Comparison of ENCODE assay signal across 15 mouse cellular contexts in genomic region chr3:137382311-137382710, GRCm38 (mm10). TPM values are rescaled to one million over a fixed set of nuclear protein-coding genes. Genes with fewer than 3 reads are reported as not detected.
"Had no signal": no experiment of that assay in that cellular context is flagged by ENCODE, and none has a peak within 500 bp of the region (broad histone marks: within the 10 kb centered on the region; RNA-seq: fewer than 3 reads in every experiment).

No protein-coding gene starts in this region.

- ATAC-seq: liver, postnatal 0 days; lung, postnatal 0 days; midbrain, embryonic 15.5 days had no signal

- DNase-seq: kidney, adult 18-20 months; kidney, adult 9 months; kidney, postnatal 25 days; left cerebral cortex, postnatal 4 days; liver, postnatal 0 days; right cerebral cortex, adult 18-20 months; right cerebral cortex, postnatal 14 days; right cerebral cortex, postnatal 4 days; thymus, adult 2 months; thymus, postnatal 14 days; thymus, postnatal 4 days had no signal

RNA-seq across cellular contexts. Expression of gene Emcn, which starts 41.4 kb away (rescaled TPM):
- total RNA-seq: megakaryocyte, adult 5-6 weeks had no signal
- polyA plus RNA-seq: macrophage had no signal
